Mouse (Mus musculus): ENCODE measurements at regions not wholly inside any gene's neighbourhood (a gene's known extent, or its start where the extent isn't known, plus 50 kb on each side); places are given as distances from the start of the nearest gene placed in this dataset.

GRCm38 (mm10) chr8:23507661-23508060 is 1096.5 kb downstream of the Mrps31 start:
- TF ChIP-seq CTCF (IDR thresholded peaks at IDR 0.05; ENCODE audit: low read depth) (no peak), EP300 (IDR thresholded peaks at IDR 0.05; ENCODE audit: low read depth) (no peak)
